Mouse (Mus musculus): Measurements from ENCODE around the gene Cntnap5a. TPM values are rescaled to one million over a fixed set of nuclear protein-coding genes. Genes with fewer than 3 reads are reported as not detected.

Cntnap5a gene
- polyA plus RNA-seq, 1 experiment from 2014 or later = 0.03 TPM

DNA sequence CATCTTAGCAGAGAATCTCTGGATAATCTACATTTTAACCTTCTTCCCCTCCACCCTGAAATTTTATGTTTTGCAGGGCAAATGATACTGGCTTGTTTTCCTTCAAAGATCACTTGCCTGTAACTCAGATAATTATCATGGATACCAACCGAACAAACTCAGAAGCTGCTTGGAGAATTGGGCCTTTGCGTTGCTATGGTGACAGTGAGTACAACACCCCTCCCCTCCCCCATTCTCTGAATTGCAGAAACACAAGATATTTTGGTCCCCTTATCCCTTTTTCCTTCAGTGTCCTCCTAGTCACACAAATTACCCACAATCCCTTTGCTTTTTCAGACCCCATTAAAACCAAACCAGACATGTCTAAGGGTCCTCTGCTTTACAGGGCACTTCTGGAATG lies 743.8 kb downstream of the Cntnap5a start:
- H3K9ac ChIP-seq (ENCODE audit: low read length) = no peak overlapping the region
- H3K36me3 ChIP-seq (ENCODE audit: control insufficient read depth, insufficient read depth, low read length) = no peaks in the 10 kb centered on the region
- WGBS = 67% methylated on average over 2 of the region's 2 CpGs
- no peak overlapping the region for H3K4me2 ChIP-seq (ENCODE audit: low read depth, low read length, severe bottlenecking)
- no peak overlapping the region for H3K27ac ChIP-seq (ENCODE audit: low read depth, low read length)
- no peaks in the 10 kb centered on the region for H3K9me3 ChIP-seq (ENCODE audit: control insufficient read depth, low read length)
- no peak for ATAC-seq (replicated peaks; ENCODE audit: low FRiP score)
- H3K4me1 ChIP-seq (replicated peaks; ENCODE audit: control insufficient read depth, insufficient read depth, low read length) = no peaks in the 10 kb centered on the region
- H3K27me3 ChIP-seq (ENCODE audit: control insufficient read depth, insufficient read depth, low read length) = no peaks in the 10 kb centered on the region
- DNase-seq (ENCODE audit: low spot score) = no peak
- no peak overlapping the region for H3K4me3 ChIP-seq (ENCODE audit: low read depth, low read length)

GRCm38 (mm10) chr1:116455115-116455717 lies 770.7 kb downstream of the Cntnap5a start:
- H3K27me3 ChIP-seq (ENCODE audit: control insufficient read depth, insufficient read depth, low read length) = no peaks in the 10 kb centered on the region
- H3K27ac ChIP-seq (ENCODE audit: low read depth, low read length) = no peak overlapping the region
- no peak overlapping the region for H3K9ac ChIP-seq (ENCODE audit: low read length)
- no peak overlapping the region for H3K4me2 ChIP-seq (ENCODE audit: low read depth, low read length, severe bottlenecking)
- no peaks in the 10 kb centered on the region for H3K36me3 ChIP-seq (ENCODE audit: control insufficient read depth, insufficient read depth, low read length)
- no peak for DNase-seq (ENCODE audit: low spot score)
- 77% methylated on average over 4 of the region's 4 CpGs for WGBS
- H3K4me1 ChIP-seq (replicated peaks; ENCODE audit: control insufficient read depth, insufficient read depth, low read length) = no peaks in the 10 kb centered on the region
- 0 out of 2 replicates have a peak, but pooled peaks have one; percentile 30 for ATAC-seq (replicated peaks; ENCODE audit: low FRiP score)
- H3K9me3 ChIP-seq (ENCODE audit: control insufficient read depth, low read length) = no peaks in the 10 kb centered on the region
- H3K4me3 ChIP-seq (ENCODE audit: low read depth, low read length) = no peak overlapping the region

DNA sequence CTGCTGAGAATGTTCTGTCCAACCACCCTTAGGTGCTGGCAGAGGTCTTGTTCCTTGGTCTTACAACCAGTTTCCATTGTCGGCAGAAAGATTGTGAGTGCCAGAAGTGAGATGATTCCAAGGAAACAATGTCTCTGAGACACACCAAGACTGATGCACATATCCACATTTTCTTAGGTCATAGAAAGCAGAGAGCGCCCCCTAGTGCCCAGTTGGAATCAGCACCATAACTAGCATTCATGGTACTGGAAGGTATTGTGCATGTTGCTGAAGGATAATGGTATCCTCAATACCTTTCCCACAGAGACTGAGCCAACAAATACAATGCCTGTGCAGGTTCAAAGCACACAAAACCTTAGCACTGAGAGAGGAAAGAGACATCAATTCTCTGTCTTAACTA lies 793.1 kb downstream of the Cntnap5a start:
- Histone ChIP-seq H3K4me1 (replicated peaks; ENCODE audit: control insufficient read depth, insufficient read depth, low read length) (no peaks in the 10 kb centered on the region), H3K27ac (ENCODE audit: low read depth, low read length) (no peak overlapping the region), H3K4me3 (ENCODE audit: low read depth, low read length) (no peak overlapping the region), H3K9ac (ENCODE audit: low read length) (no peak overlapping the region), H3K27me3 (ENCODE audit: control insufficient read depth, insufficient read depth, low read length) (no peaks in the 10 kb centered on the region), H3K9me3 (ENCODE audit: control insufficient read depth, low read length) (no peaks in the 10 kb centered on the region), H3K4me2 (ENCODE audit: low read depth, low read length, severe bottlenecking) (no peak overlapping the region), H3K36me3 (ENCODE audit: control insufficient read depth, insufficient read depth, low read length) (no peaks in the 10 kb centered on the region)
- 24% methylated on average over 2 of the region's 2 CpGs for WGBS
- peak; percentile 60; the same call in 1 of the 2 replicates for ATAC-seq (replicated peaks; ENCODE audit: low FRiP score)
- peak; percentile 76 for DNase-seq (ENCODE audit: low spot score)

DNA sequence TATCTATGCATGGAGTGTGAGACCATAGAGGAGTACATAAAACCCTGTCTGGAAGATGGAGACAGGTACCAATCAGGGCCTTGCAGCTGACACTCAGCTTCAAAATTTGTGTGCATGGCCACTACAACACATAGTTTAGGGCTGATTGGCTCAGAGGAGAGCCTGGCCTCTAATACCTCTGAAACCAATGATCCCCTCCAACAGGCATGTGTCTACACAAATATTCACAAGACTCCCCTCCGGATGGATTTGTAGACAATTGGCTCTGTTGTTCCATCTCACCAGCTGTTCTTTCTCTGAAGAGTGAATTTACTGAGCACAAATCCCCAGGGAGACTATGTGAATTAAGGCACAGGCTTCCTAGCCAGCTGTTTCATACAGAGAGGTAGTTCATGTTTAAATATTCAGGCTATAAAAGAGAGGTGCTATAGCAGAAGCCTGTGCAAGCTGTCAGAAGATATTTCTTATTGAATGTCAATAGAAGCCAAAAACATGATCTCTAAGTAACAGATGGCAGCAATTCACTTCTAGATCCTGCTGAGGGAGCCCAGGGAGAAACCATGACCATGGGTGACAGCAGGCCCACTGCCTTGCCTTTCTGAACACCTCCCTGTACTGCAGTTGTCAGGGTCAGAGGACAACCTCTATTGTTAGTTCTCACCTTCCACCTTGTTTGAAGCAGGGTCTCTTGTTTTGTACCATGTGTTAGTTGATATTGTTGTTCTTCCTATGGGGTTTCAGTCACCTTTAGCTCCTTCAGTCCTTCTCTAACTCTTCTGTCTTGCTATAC lies 804.4 kb downstream of the Cntnap5a start:
- ATAC-seq (replicated peaks; ENCODE audit: low FRiP score) (no peak), DNase-seq (ENCODE audit: low spot score) (no peak)
- Histone ChIP-seq H3K4me3 (ENCODE audit: low read depth, low read length) (no peak overlapping the region), H3K4me2 (ENCODE audit: low read depth, low read length, severe bottlenecking) (no peak overlapping the region), H3K27me3 (ENCODE audit: control insufficient read depth, insufficient read depth, low read length) (no peaks in the 10 kb centered on the region), H3K9me3 (ENCODE audit: control insufficient read depth, low read length) (no peaks in the 10 kb centered on the region), H3K9ac (ENCODE audit: low read length) (no peak overlapping the region), H3K36me3 (ENCODE audit: control insufficient read depth, insufficient read depth, low read length) (no peaks in the 10 kb centered on the region), H3K27ac (ENCODE audit: low read depth, low read length) (no peak overlapping the region), H3K4me1 (replicated peaks; ENCODE audit: control insufficient read depth, insufficient read depth, low read length) (no peaks in the 10 kb centered on the region)
- WGBS = 70% methylated on average over 1 of the region's 1 CpGs

GRCm38 (mm10) chr1:116577969-116578666 lies 893.6 kb downstream of the Cntnap5a start:
- DNase-seq (ENCODE audit: low spot score) = no peak
- H3K27me3 ChIP-seq (ENCODE audit: control insufficient read depth, insufficient read depth, low read length) = no peaks in the 10 kb centered on the region
- H3K36me3 ChIP-seq (ENCODE audit: control insufficient read depth, insufficient read depth, low read length) = no peaks in the 10 kb centered on the region
- no peak for ATAC-seq (replicated peaks; ENCODE audit: low FRiP score)
- H3K4me2 ChIP-seq (ENCODE audit: low read depth, low read length, severe bottlenecking) = no peak overlapping the region
- no peak overlapping the region for H3K4me3 ChIP-seq (ENCODE audit: low read depth, low read length)
- H3K9me3 ChIP-seq (ENCODE audit: control insufficient read depth, low read length) = no peaks in the 10 kb centered on the region
- H3K27ac ChIP-seq (ENCODE audit: low read depth, low read length) = no peak overlapping the region
- H3K4me1 ChIP-seq (replicated peaks; ENCODE audit: control insufficient read depth, insufficient read depth, low read length) = no peaks in the 10 kb centered on the region
- H3K9ac ChIP-seq (ENCODE audit: low read length) = no peak overlapping the region
- 80% methylated on average over 4 of the region's 4 CpGs for WGBS

DNA sequence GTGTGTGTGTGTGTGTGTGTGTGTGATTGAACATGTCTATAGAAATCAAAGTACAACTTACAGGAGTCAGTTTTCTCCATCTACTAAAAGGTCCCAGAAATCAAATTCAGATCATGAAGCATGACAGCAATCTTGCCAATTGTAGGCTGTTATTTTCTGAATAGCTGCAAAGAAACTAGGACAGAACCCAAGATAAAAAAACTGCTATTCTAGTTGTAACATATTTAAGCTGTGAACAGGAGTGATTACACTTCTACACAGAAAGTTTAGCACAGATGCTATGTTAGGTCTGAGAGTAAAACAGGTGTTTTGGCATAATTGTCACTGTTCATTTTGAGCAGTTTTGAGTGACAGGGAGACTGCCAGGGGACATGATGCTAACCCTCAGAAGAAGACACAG lies 931.7 kb downstream of the Cntnap5a start:
- Histone ChIP-seq H3K9me3 (ENCODE audit: control insufficient read depth, low read length) (no peaks in the 10 kb centered on the region), H3K4me1 (replicated peaks; ENCODE audit: control insufficient read depth, insufficient read depth, low read length) (no peaks in the 10 kb centered on the region), H3K4me3 (ENCODE audit: low read depth, low read length) (no peak overlapping the region), H3K9ac (ENCODE audit: low read length) (no peak overlapping the region), H3K4me2 (ENCODE audit: low read depth, low read length, severe bottlenecking) (no peak overlapping the region), H3K27me3 (ENCODE audit: control insufficient read depth, insufficient read depth, low read length) (no peaks in the 10 kb centered on the region), H3K36me3 (ENCODE audit: control insufficient read depth, insufficient read depth, low read length) (no peaks in the 10 kb centered on the region), H3K27ac (ENCODE audit: low read depth, low read length) (no peak overlapping the region)
- no peak for DNase-seq (ENCODE audit: low spot score)
- ATAC-seq (replicated peaks; ENCODE audit: low FRiP score) = no peak

Small RNA genes lying within 50 kb of the gene (microRNA-seq; reads per million reads assigned to microRNA genes)
- not detected for gene Gm23393 (ENCODE audit: insufficient number of aligned reads)

All from forebrain, embryonic 11.5 days (tissue).